Mouse (Mus musculus) common myeloid progenitor, adult 5-6 weeks (primary cell): Measurements from ENCODE around the gene Erbb3. TPM values are rescaled to one million over a fixed set of nuclear protein-coding genes. Genes with fewer than 3 reads are reported as not detected.
A peak's percentile ranks its signal among the peaks of the same experiment; 100 is the strongest.

Experiments
- ATAC-seq: replicated peaks from 2 replicates; pipeline ENCODE4 v1.8.0; 2016; ENCODE audit warnings: low read depth, mild to moderate bottlenecking, moderate TSS enrichment, inconsistent platforms; ENCODE audit not compliant: poor library complexity, severe bottlenecking
- total RNA-seq: library from RNA; stranded (forward); fragments of 200-1000, 187-1606 nt; gene quantifications from 2 replicates; pipeline ENCODE4 v1.2.3, GENCODE M21; 2017

The Erbb3 gene
- total RNA-seq, 1 experiment from 2014 or later: 1.8 TPM

GRCm38 (mm10) chr10:128536266-128536940 is 53.0 kb downstream of the Erbb3 start:
- peak; percentile 98 for ATAC-seq

DNA sequence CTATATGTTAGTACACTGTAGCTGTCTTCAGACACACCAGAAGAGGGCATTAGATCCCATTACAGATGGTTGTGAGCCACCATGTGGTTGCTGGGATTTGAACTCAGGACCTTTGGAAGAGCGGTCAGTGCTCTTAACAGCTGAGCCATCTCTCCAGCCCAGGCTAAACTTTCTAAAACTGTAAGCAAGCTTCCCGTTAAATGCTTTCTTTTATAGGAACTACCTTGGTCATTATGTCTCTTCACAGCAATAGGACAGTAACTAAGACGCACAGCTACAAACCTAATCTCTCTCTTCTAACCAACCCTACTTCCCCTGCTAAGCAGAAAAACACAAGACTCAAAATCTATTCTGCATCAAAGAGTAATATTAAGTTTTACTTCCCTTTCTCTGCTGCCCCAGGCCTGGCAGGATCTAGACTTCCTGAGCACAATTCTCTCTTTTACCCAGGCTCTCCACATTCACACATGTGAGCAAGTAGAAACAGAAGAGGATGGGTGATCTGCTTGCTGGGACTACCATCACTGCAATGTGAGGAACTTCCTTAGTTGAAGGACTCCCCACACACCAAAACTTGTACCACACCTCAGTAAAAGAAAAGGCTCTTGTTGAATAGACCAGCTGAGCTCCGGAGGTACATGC is 53.7 kb downstream of the Erbb3 start:
- peak; percentile 72 for ATAC-seq

GRCm38 (mm10) chr10:128535206-128535605 is 54.2 kb downstream of the Erbb3 start:
- no peak for ATAC-seq

GRCm38 (mm10) chr10:128526366-128527356 is 62.8 kb downstream of the Erbb3 start:
- ATAC-seq: peak; percentile 8

- peak; percentile 81 for ATAC-seq
These were observed 63.7 kb downstream of the Erbb3 start, which contains the start of gene Esyt1 for GRCm38 (mm10) chr10:128525671-128526308. TSS of gene Esyt1 (minus strand) at chr10:128525871.

DNA sequence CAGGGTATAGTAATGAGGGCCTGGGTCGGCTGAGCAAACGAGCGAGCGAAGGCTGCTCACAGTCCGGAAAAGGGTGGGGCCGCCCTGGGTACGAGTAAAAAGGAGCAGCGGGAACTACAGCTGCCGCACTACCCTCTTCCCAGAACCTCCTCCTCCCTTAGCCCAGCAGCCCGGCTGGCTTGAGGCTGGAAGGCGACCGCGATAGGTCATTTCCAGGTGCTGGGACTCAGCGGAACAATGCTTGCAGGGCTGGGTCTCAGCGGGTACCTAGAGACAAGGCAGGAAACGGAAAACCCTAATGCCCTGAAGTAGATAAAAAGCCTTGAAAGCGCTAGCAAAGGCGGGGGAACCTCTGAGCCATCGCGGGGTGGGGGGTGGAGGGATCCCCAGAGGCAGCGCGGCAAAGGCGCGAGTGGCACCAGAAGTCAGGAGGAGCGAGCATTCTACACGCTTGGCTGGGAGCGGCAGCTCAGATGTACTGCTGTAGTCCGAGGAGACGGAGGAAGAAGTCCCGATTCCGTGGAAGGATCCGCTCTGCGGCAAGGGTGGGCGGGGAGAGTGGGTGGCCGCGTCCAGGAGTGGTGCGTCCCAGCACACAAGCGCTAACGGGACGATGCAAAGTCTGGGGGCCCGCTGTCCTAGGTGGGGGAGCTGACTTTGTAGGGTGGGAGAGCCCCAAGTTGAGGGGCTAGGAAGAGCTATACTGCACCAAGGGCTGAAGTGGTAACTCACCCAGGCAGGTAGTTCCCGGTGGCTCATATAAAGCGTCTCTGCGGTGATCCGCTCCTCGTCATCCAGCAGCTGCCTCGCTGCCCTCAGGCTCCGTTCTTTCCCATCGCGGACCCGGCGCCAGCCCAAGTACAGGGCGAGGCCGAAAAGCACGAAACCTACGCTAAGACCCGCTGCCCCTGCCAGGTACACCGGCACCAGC is 64.5 kb downstream of the Erbb3 start:
- peak; percentile 45 for ATAC-seq

GRCm38 (mm10) chr10:128524111-128524731 is 65.2 kb downstream of the Erbb3 start:
- ATAC-seq: no peak

DNA sequence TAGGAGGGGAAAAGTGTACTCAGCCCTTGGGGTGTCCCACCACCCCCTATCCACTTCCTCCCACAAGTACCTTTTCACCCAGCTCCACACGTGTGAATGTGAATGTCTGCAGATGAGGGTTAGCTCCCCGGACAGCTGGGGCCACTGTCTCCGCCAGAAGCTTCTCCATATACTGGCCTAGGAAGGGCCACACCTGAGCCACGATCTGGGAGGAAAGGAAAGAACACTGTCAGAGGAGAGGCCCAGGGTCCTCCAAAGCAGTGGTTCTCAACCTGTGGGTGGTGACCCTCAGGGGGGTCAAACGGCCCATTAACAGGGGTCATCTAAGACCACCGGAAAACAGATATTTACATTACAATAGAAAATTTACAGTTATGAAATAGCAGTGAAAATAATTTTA is 67.1 kb downstream of the Erbb3 start:
- ATAC-seq: no peak

DNA sequence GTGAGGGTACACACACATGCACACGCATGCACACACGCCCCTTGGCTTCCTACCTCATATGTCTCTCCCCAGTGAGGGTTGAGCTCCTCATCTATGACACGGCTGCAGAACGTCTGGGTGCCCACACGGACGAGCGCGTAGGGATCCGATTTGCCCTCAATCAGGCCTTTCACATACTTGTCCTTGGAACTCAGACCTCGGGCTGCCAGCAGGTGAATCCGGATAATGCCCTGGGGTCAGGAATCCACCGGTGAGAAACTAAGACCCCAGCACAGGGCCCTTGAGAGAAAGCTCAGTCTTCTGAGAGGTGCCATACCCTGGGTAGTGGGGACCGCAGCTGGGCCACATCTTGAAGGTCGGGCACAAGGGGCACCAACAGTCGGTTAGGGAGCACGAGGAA is 68.9 kb downstream of the Erbb3 start:
- no peak for ATAC-seq

GRCm38 (mm10) chr10:128518833-128519232 is 70.6 kb downstream of the Erbb3 start:
- ATAC-seq: no peak; the same call in 1 of the 2 replicates

Other genes with a start within 250 kb of the Erbb3 start
- gene Coq10a, start 220.7 kb downstream of the Erbb3 start, total RNA-seq: 6.4 and 11.8 TPM in 2 replicates
- gene Ankrd52, start 212.5 kb downstream of the Erbb3 start, total RNA-seq: 9.8 and 17.4 TPM in 2 replicates
- not detected in 2 replicates for gene Slc39a5, start 188.4 kb downstream of the Erbb3 start, total RNA-seq
- 45.7 and 64.8 TPM in 2 replicates for gene Nabp2, start 178.2 kb downstream of the Erbb3 start, total RNA-seq
- 13.0 and 13.5 TPM in 2 replicates for gene Rnf41, start 178.0 kb downstream of the Erbb3 start, total RNA-seq
- 71.9 and 92.2 TPM in 2 replicates for gene Smarcc2, start 130.4 kb downstream of the Erbb3 start, total RNA-seq
- 1,004 and 1,124 TPM in 2 replicates for gene Myl6, start 95.5 kb downstream of the Erbb3 start, total RNA-seq
- gene Myl6b, start 91.0 kb downstream of the Erbb3 start, total RNA-seq: 0.55 TPM in 1 of 2 replicates, not detected in the other
- gene Esyt1, start 63.8 kb downstream of the Erbb3 start, total RNA-seq: 70.9 and 76.6 TPM in 2 replicates
- 8.6 and 10.6 TPM in 2 replicates for gene Zc3h10, start 41.9 kb downstream of the Erbb3 start, total RNA-seq
- gene Rpl41, start 40.3 kb downstream of the Erbb3 start, total RNA-seq: 3,010 and 3,037 TPM in 2 replicates
- gene Pa2g4, start 23.7 kb downstream of the Erbb3 start, total RNA-seq: 385 and 532 TPM in 2 replicates
- 1,052 and 1,471 TPM in 2 replicates for gene Rps26, start 37.1 kb upstream of the Erbb3 start, total RNA-seq
- not detected in 2 replicates for gene Ikzf4, start 56.3 kb upstream of the Erbb3 start, total RNA-seq
- gene Suox, start 84.4 kb upstream of the Erbb3 start, total RNA-seq: 4.6 and 5.2 TPM in 2 replicates
- 24.5 and 29.0 TPM in 2 replicates for gene Rab5b, start 106.6 kb upstream of the Erbb3 start, total RNA-seq
- not detected in 2 replicates for gene Pmel, start 114.5 kb upstream of the Erbb3 start, total RNA-seq
- 50.2 and 69.2 TPM in 2 replicates for gene Cdk2, start 115.4 kb upstream of the Erbb3 start, total RNA-seq
- 5.3 and 8.4 TPM in 2 replicates for gene Dgka, start 155.2 kb upstream of the Erbb3 start, total RNA-seq
- gene Pym1, start 158.2 kb upstream of the Erbb3 start, total RNA-seq: 37.9 and 50.1 TPM in 2 replicates
- gene Mmp19, start 201.3 kb upstream of the Erbb3 start, total RNA-seq: 1.9 and 3.0 TPM in 2 replicates
- 29.7 and 34.6 TPM in 2 replicates for gene Dnajc14, start 214.4 kb upstream of the Erbb3 start, total RNA-seq
- gene Tmem198b, start 214.7 kb upstream of the Erbb3 start, total RNA-seq: 3.2 and 3.7 TPM in 2 replicates
- 212 and 320 TPM in 2 replicates for gene Sarnp, start 227.7 kb upstream of the Erbb3 start, total RNA-seq
- gene Ormdl2, start 232.0 kb upstream of the Erbb3 start, total RNA-seq: 86.6 and 90.4 TPM in 2 replicates